Mouse (Mus musculus): ENCODE data around the gene Nipa2. TPM values are rescaled to one million over a fixed set of nuclear protein-coding genes. Genes with fewer than 3 reads are reported as not detected.
"Not testable (repeated sequence)": the region's sequence is repeated elsewhere in the genome, so short reads cannot be mapped to it uniquely, and the experiment has no call there.

The Nipa2 gene
- total RNA-seq, 2 experiments from 2014 or later, result 26.3 to 27.2 TPM

DNA sequence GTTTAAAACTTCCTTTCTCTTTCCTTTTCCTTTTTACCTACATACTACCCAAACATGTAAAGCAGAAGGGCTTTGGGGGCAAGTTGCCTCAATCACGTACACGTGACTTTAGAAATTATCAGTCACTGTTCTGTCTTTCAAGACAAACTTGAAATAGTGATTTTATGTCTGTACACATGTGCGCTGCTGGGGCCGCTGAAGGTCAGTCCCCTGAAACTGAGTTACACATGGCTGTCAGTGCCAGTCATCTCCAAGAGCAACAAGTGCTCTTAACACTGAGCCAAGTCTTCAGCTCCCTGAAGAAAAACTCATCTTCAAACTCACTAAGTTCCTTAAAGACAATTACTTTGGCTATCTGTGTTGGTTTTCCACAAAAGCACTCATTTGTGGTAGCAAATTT is 4.4 kb downstream of the Nipa2 start:
- DNase-seq, result no peak
- intact Hi-C loops (cut with DNase I; ENCODE audit: low total_unique reads), result no loop called here

- DNase-seq, result no peak
- intact Hi-C loops (cut with DNase I; ENCODE audit: low total_unique reads), result no loop called here
Measured at GRCm38 (mm10) chr7:55957178-55957577, 5.1 kb downstream of the Nipa2 start.

GRCm38 (mm10) chr7:55956054-55956453 is 6.2 kb downstream of the Nipa2 start:
- intact Hi-C loops (cut with DNase I; ENCODE audit: low total_unique reads), result no loop called here
- no peak for DNase-seq

DNA sequence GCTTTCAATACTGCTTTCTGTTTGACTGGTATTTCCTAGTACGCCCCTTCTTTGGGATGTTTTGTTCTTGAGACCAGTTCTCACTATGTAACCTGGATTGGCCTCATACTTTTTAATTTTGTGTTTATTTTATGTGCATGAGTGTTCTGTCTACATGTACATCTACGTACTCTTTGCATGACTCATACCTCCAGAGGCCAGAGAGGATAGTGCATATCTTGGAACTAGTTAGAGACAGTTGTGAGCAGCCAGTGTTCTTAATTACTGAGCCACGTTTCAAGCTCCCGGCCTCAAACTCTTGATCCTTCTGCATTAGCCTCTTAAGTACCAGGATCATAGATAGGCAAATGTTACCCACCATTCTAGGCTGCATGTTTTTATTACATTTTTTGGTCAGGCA is 23.9 kb downstream of the Nipa2 start:
- no peak for DNase-seq
- intact Hi-C loops (cut with DNase I; ENCODE audit: low total_unique reads), result loop anchor here (10.0 kb wide), 1 partner anchor 216 kb away; no protein-coding TSS in a partner anchor

DNA sequence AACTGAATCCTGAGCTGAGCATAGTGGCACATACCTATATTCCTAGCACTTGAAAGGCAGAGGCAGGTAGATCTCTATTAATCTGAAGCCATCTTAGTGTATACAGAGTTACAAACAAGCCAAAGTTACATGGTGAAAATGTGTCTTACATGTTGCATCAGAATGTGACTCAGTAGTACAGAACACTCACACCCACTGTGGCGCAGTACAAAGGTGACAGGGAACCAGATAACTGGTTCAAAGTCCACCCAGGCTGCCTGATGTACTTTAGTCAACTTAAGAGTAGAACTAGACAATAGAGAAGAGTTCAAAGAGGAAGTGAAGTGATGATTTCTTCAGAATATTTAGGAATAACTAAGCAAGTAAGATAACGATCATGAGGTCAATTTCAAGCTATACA is 27.3 kb downstream of the Nipa2 start:
- intact Hi-C loops (cut with DNase I; ENCODE audit: low total_unique reads), result loop anchor here (10.0 kb wide), 1 partner anchor 220 kb away; no protein-coding TSS in a partner anchor
- no peak for DNase-seq

DNA sequence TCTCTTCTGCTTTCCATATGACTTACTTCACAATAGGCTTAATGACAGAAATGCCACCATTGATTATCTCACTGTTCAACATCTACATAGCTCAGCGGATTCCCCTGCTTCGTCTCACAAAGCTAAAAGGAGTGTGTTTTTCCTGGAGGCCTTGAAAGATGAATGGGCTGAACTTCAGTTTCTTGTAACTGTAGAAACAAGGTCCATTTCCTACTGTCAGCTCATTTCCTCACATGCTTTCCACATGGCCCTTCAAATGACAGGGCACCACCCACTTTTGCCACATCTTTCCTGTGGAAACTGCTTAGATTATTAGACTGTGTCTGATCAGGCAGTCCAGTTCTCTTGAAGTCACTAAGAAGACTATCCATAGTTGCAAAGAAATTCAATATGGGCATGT is 33.6 kb downstream of the Nipa2 start:
- intact Hi-C loops (cut with DNase I; ENCODE audit: low total_unique reads), result no loop called here
- no peak for DNase-seq

GRCm38 (mm10) chr7:55927262-55927661 is 35.0 kb downstream of the Nipa2 start:
- intact Hi-C loops (cut with DNase I; ENCODE audit: low total_unique reads), result no loop called here
- no peak for DNase-seq

- DNase-seq; intact Hi-C loops (cut with DNase I; ENCODE audit: low total_unique reads): not testable (repeated sequence)
Measured at GRCm38 (mm10) chr7:55918365-55918764, 43.9 kb downstream of the Nipa2 start.

DNA sequence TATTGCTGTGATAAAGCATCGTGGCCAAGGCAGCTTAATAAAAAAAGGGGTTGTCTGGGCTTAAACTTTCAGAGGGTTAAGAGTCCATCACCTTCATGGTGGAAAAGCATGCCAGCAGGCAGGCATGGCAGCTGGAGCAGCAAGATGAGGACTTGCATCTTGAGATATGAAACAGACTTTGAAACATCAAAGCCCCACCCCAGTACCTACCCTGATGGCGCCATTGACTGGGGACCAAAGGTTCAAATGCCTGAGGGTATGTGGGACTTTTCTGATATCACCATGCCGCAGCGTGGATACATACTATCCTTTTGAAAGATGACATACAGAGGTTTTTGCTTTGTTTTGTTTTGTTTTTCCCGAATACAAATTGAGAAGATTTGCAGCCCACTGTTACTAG is 50.2 kb downstream of the Nipa2 start:
- DNase-seq, result no peak
- intact Hi-C loops (cut with DNase I; ENCODE audit: low total_unique reads), result no loop called here

- no peak for DNase-seq
- intact Hi-C loops (cut with DNase I; ENCODE audit: low total_unique reads), result no loop called here
Measured at GRCm38 (mm10) chr7:55911371-55911770, 50.9 kb downstream of the Nipa2 start.

DNA sequence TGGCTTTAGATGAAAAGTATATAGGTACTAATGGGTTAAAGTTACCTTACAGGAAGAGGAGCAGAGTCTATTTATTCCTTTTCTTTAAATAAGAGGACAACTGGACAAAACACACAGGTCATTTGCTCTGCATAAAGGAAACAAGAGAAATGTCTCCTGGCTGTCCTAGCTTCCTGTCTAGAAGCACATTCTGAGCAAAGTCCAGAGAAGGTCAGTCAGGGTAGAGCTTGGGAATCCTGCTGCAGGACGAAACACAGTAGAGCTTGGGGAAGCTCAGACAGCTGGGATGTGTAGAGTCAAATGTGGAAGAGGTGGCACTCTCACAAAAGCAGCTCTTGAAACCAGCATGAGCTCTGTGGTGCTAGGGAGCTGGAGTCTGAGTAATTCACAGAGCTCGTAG is 51.9 kb downstream of the Nipa2 start:
- intact Hi-C loops (cut with DNase I; ENCODE audit: low total_unique reads), result no loop called here
- DNase-seq, result no peak

GRCm38 (mm10) chr7:55909519-55909918 is 52.8 kb downstream of the Nipa2 start:
- intact Hi-C loops (cut with DNase I; ENCODE audit: low total_unique reads), result no loop called here
- DNase-seq, result no peak

- no peak for DNase-seq
- intact Hi-C loops (cut with DNase I; ENCODE audit: low total_unique reads), result no loop called here
Measured at GRCm38 (mm10) chr7:55905449-55905848, 56.8 kb downstream of the Nipa2 start.

GRCm38 (mm10) chr7:55903766-55904165 is 58.5 kb downstream of the Nipa2 start:
- intact Hi-C loops (cut with DNase I; ENCODE audit: low total_unique reads), result no loop called here
- no peak for DNase-seq

DNA sequence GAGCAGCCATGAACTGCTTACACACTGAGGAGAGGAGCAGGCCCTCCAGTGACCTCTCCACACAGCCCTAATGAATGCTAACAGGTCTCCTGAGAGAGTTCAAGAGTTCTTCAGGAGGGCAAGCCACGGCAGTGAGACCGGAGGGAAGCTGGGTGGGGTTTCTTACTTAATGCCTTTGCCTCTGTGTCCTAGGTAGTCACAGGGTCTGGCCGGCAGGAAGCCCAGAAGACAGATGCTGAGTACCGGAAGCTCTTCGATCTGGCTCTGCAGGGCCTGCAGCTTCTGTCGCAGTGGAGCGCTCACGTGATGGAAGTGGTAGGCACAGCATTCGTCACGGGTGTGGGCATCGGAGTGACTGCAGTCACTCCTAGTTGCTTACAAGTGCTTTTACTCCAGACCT is 70.5 kb downstream of the Nipa2 start:
- no peak for DNase-seq
- intact Hi-C loops (cut with DNase I; ENCODE audit: low total_unique reads), result no loop called here

DNA sequence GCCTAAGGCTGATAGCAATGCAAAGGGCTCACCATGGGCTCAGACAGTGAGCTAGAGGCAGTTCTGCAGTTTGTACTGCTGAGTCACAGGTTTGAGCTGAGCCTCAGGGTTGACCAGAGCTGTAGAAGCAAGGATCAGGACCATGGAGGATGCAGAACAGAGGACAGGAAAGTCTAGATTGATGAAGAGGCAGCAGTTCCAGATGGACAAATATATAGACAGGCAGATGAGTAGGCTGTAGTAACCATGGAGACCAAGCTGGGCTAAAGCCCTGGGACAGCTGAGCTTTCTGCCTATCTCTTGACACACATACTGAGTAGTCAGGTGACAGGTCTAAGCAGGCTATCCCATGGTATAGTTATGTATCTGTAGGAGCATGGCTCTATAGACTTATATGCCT is 71.5 kb downstream of the Nipa2 start:
- intact Hi-C loops (cut with DNase I; ENCODE audit: low total_unique reads), result no loop called here
- DNase-seq, result no peak

DNA sequence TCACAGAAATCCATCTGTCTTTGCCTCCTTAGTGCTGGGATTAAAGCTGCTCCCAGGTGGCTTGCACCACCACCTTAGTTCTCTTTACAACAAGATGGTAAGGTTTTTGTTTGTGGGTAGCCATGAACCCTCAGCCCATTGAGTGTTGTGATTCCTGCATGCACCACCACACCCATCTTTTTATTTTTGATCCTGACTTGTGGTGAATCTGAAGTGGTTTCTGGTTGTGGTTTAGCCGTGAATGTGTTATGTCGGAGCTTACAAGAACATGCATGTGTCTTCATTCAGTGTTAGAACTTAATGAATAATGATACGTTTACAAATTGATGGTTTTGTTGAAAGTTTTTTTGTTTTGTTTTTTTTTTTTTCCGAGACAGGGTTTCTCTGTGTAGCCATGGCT is 72.3 kb downstream of the Nipa2 start:
- intact Hi-C loops (cut with DNase I; ENCODE audit: low total_unique reads), result no loop called here
- no peak for DNase-seq

GRCm38 (mm10) chr7:55888603-55889002 is 73.7 kb downstream of the Nipa2 start:
- DNase-seq, result no peak
- intact Hi-C loops (cut with DNase I; ENCODE audit: low total_unique reads), result no loop called here

Other genes starting within 250 kb of the Nipa2 start
- under 1 TPM; 0.12 to 0.20 TPM for gene Siglech, start 194.3 kb downstream of the Nipa2 start, total RNA-seq (2021)
- gene Tubgcp5, start 168.3 kb downstream of the Nipa2 start, total RNA-seq (2021), result 1 to 10 TPM; 9.0 to 9.8 TPM
- gene Cyfip1, start 120.7 kb downstream of the Nipa2 start, total RNA-seq (2021), result 10 to 100 TPM; 28.3 to 29.4 TPM
- gene Nipa1, start 57.5 kb upstream of the Nipa2 start, total RNA-seq (2021), result 1 to 10 TPM; 2.4 to 3.2 TPM
- gene Herc2, start 87.7 kb upstream of the Nipa2 start, total RNA-seq (2021), result 10 to 100 TPM; 26.8 to 29.0 TPM

Measured in gastrocnemius, postnatal 14 days (tissue).